Mouse (Mus musculus): ENCODE results near the gene Fgfr2. TPM values are rescaled to one million over a fixed set of nuclear protein-coding genes. Genes with fewer than 3 reads are reported as not detected.

Fgfr2 gene
- polyA plus RNA-seq, 1 experiment from 2014 or later, result not detected

- no peak overlapping the region; the same call in 1 of the 2 replicates for H3K4me3 ChIP-seq (ENCODE audit: inconsistent target)
- peak overlapping the region; percentile 85 for H3K27ac ChIP-seq
- H3K79me2 ChIP-seq (ENCODE audit: inconsistent target), result peaks cover 11% of the 10 kb centered on the region; the same call in 1 of the 2 replicates
- peaks cover 17% of the 10 kb centered on the region; the same call in 1 of the 2 replicates for H3K36me3 ChIP-seq (ENCODE audit: inconsistent target)
- 25% methylated on average over 5 of the region's 5 CpGs for WGBS (ENCODE audit: missing documents)
These were observed 2222.8 kb downstream of the Fgfr2 start for GRCm38 (mm10) chr7:130900233-130900848.

GRCm38 (mm10) chr7:130898373-130898772, 2224.8 kb downstream of the Fgfr2 start:
- 95% methylated on average over 4 of the region's 4 CpGs for WGBS (ENCODE audit: missing documents)
- H3K27ac ChIP-seq, result no peak overlapping the region
- peaks cover 7% of the 10 kb centered on the region; the same call in 1 of the 2 replicates for H3K36me3 ChIP-seq (ENCODE audit: inconsistent target)
- peaks cover 11% of the 10 kb centered on the region; the same call in 1 of the 2 replicates for H3K79me2 ChIP-seq (ENCODE audit: inconsistent target)
- H3K4me3 ChIP-seq (ENCODE audit: inconsistent target), result no peak overlapping the region

GRCm38 (mm10) chr7:130897201-130897600, 2225.9 kb downstream of the Fgfr2 start:
- no peak overlapping the region for H3K4me3 ChIP-seq (ENCODE audit: inconsistent target)
- 97% methylated on average over 10 of the region's 10 CpGs for WGBS (ENCODE audit: missing documents)
- peaks cover 7% of the 10 kb centered on the region; the same call in 1 of the 2 replicates for H3K36me3 ChIP-seq (ENCODE audit: inconsistent target)
- no peak overlapping the region for H3K27ac ChIP-seq
- H3K79me2 ChIP-seq (ENCODE audit: inconsistent target), result peaks cover 11% of the 10 kb centered on the region; the same call in 1 of the 2 replicates

GRCm38 (mm10) chr7:130896064-130896463, 2227.1 kb downstream of the Fgfr2 start:
- no peaks in the 10 kb centered on the region; the same call in 1 of the 2 replicates for H3K79me2 ChIP-seq (ENCODE audit: inconsistent target)
- no peak overlapping the region for H3K4me3 ChIP-seq (ENCODE audit: inconsistent target)
- H3K27ac ChIP-seq, result no peak overlapping the region
- peaks cover 7% of the 10 kb centered on the region; the same call in 1 of the 2 replicates for H3K36me3 ChIP-seq (ENCODE audit: inconsistent target)
- 89% methylated on average over 3 of the region's 3 CpGs for whole genome bisulfite sequencing (ENCODE audit: missing documents)

- peaks cover 7% of the 10 kb centered on the region; the same call in 1 of the 2 replicates for H3K36me3 ChIP-seq (ENCODE audit: inconsistent target)
- H3K79me2 ChIP-seq (ENCODE audit: inconsistent target), result no peaks in the 10 kb centered on the region; the same call in 1 of the 2 replicates
- no peak overlapping the region for H3K27ac ChIP-seq
- no peak overlapping the region for H3K4me3 ChIP-seq (ENCODE audit: inconsistent target)
- WGBS (ENCODE audit: missing documents), result 92% methylated on average over 2 of the region's 2 CpGs
These were observed 2227.6 kb downstream of the Fgfr2 start for GRCm38 (mm10) chr7:130895618-130895945.

- peaks cover 7% of the 10 kb centered on the region; the same call in 1 of the 2 replicates for H3K36me3 ChIP-seq (ENCODE audit: inconsistent target)
- 90% methylated on average over 9 of the region's 9 CpGs for WGBS (ENCODE audit: missing documents)
- H3K79me2 ChIP-seq (ENCODE audit: inconsistent target), result no peaks in the 10 kb centered on the region; the same call in 1 of the 2 replicates
- no peak overlapping the region for H3K4me3 ChIP-seq (ENCODE audit: inconsistent target)
- no peak overlapping the region for H3K27ac ChIP-seq
These were observed 2228.1 kb downstream of the Fgfr2 start for GRCm38 (mm10) chr7:130894931-130895617.

GRCm38 (mm10) chr7:130892973-130893372, 2230.2 kb downstream of the Fgfr2 start:
- Histone ChIP-seq H3K79me2 (ENCODE audit: inconsistent target) (no peaks in the 10 kb centered on the region; the same call in 1 of the 2 replicates), H3K36me3 (ENCODE audit: inconsistent target) (peaks cover 7% of the 10 kb centered on the region; the same call in 1 of the 2 replicates), H3K4me3 (ENCODE audit: inconsistent target) (no peak overlapping the region), H3K27ac (peak overlapping the region; percentile 84)
- 21% methylated on average over 6 of the region's 6 CpGs for WGBS (ENCODE audit: missing documents)

- Histone ChIP-seq H3K79me2 (ENCODE audit: inconsistent target) (no peaks in the 10 kb centered on the region; the same call in 1 of the 2 replicates), H3K27ac (no peak overlapping the region), H3K36me3 (ENCODE audit: inconsistent target) (no peaks in the 10 kb centered on the region), H3K4me3 (ENCODE audit: inconsistent target) (no peak overlapping the region)
- WGBS (ENCODE audit: missing documents), result 91% methylated on average over 2 of the region's 2 CpGs
These were observed 2232.3 kb downstream of the Fgfr2 start for GRCm38 (mm10) chr7:130890871-130891270.

- Histone ChIP-seq H3K36me3 (ENCODE audit: inconsistent target) (0 out of 2 replicates have a peak, but pooled peaks cover 4% of the 10 kb centered on the region), H3K4me3 (ENCODE audit: inconsistent target) (no peak overlapping the region), H3K27ac (0 out of 2 replicates have a peak overlapping the region, but pooled peaks have one; percentile 7), H3K79me2 (ENCODE audit: inconsistent target) (no peaks in the 10 kb centered on the region; the same call in 1 of the 2 replicates)
- WGBS (ENCODE audit: missing documents), result 87% methylated on average over 3 of the region's 3 CpGs
These were observed 2235.2 kb downstream of the Fgfr2 start for GRCm38 (mm10) chr7:130887946-130888345.

- H3K4me3 ChIP-seq (ENCODE audit: inconsistent target), result no peak overlapping the region
- WGBS (ENCODE audit: missing documents), result 37% methylated on average over 3 of the region's 3 CpGs
- H3K36me3 ChIP-seq (ENCODE audit: inconsistent target), result 0 out of 2 replicates have a peak, but pooled peaks cover 4% of the 10 kb centered on the region
- H3K79me2 ChIP-seq (ENCODE audit: inconsistent target), result no peaks in the 10 kb centered on the region; the same call in 1 of the 2 replicates
- H3K27ac ChIP-seq, result no peak overlapping the region
These were observed 2236.9 kb downstream of the Fgfr2 start for GRCm38 (mm10) chr7:130886246-130886645.

GRCm38 (mm10) chr7:130884161-130884560, 2239.0 kb downstream of the Fgfr2 start:
- H3K36me3 ChIP-seq (ENCODE audit: inconsistent target), result 0 out of 2 replicates have a peak, but pooled peaks cover 13% of the 10 kb centered on the region
- H3K27ac ChIP-seq, result no peak overlapping the region
- H3K4me3 ChIP-seq (ENCODE audit: inconsistent target), result no peak overlapping the region
- H3K79me2 ChIP-seq (ENCODE audit: inconsistent target), result no peaks in the 10 kb centered on the region; the same call in 1 of the 2 replicates
- WGBS (ENCODE audit: missing documents), result 96% methylated on average over 2 of the region's 2 CpGs

GRCm38 (mm10) chr7:130867256-130867655, 2255.9 kb downstream of the Fgfr2 start:
- Histone ChIP-seq H3K36me3 (ENCODE audit: inconsistent target) (no peaks in the 10 kb centered on the region), H3K79me2 (ENCODE audit: inconsistent target) (peaks cover 61% of the 10 kb centered on the region), H3K4me3 (ENCODE audit: inconsistent target) (peak overlapping the region; percentile 74; the same call in 1 of the 2 replicates), H3K27ac (no peak overlapping the region)
- 69% methylated on average over 3 of the region's 3 CpGs for WGBS (ENCODE audit: missing documents)

GRCm38 (mm10) chr7:130866640-130867039, 2256.5 kb downstream of the Fgfr2 start:
- Histone ChIP-seq H3K79me2 (ENCODE audit: inconsistent target) (peaks cover 55% of the 10 kb centered on the region), H3K36me3 (ENCODE audit: inconsistent target) (no peaks in the 10 kb centered on the region), H3K27ac (no peak overlapping the region), H3K4me3 (ENCODE audit: inconsistent target) (peak overlapping the region; percentile 74)
- WGBS (ENCODE audit: missing documents), result 27% methylated on average over 13 of the region's 13 CpGs

GRCm38 (mm10) chr7:130865613-130866591, 2257.2 kb downstream of the Fgfr2 start, which contains the start of gene Plekha1:
Gene Plekha1 (plus strand): TSS chr7:130865756.
- no peak within 1 kb of the TSS for H3K27ac ChIP-seq
- H3K36me3 ChIP-seq (ENCODE audit: inconsistent target), result no peaks in the 10 kb centered on the region
- WGBS (ENCODE audit: missing documents), result under 1% methylated on average over 99 of the region's 114 CpGs
- peak within 1 kb of the TSS; percentile 74 for H3K4me3 ChIP-seq (ENCODE audit: inconsistent target)
- peaks cover 47% of the 10 kb centered on the region for H3K79me2 ChIP-seq (ENCODE audit: inconsistent target)

Data from macrophage (primary cell).